Mouse (Mus musculus): ENCODE measurements around the gene Igf1r.

- TF ChIP-seq CTCF (IDR thresholded peaks at IDR 0.05; ENCODE audit: low read depth, low read length) (no peak), GATA1 (IDR thresholded peaks at IDR 0.05; ENCODE audit: borderline replicate concordance, low read length) (no peak), GATA2 (IDR thresholded peaks at IDR 0.05; ENCODE audit: borderline replicate concordance, low read depth, low read length) (no peak), TAL1 (conservative IDR thresholded peaks at IDR 0.05; ENCODE audit: low read depth, low read length) (no peak)
These were observed 15.8 kb upstream of the Igf1r start for GRCm38 (mm10) chr7:67936801-67937200.
